Mouse (Mus musculus) MEL (cell line): ENCODE results near the gene Ppfia2. TPM values are rescaled to one million over a fixed set of nuclear protein-coding genes. Genes with fewer than 3 reads are reported as not detected.

Experiments used
- DNase-seq: peaks from one replicate; pipeline ENCODE4 v3.0.0; 2011; ENCODE audit warnings: low read depth, low spot score
- H3K27ac ChIP-seq: 2 replicates; pipeline ENCODE4 v1.5.1; 2012; ENCODE audit warnings: low read depth, mild to moderate bottlenecking, control low read depth, low read length, moderate library complexity; ENCODE audit not compliant: control insufficient read depth
- H3K27me3 ChIP-seq, 2 experiments: fragments of 150-350 bp in 1 of 2; sonication (generic) in 1 of 2; 2 replicates each; pipeline ENCODE4 v1.6.1; 2012; ENCODE audit warnings: low read length in 2 of 2, mild to moderate bottlenecking in 2 of 2, improper control_type of control experiment in 1 of 2, moderate library complexity in 1 of 2; ENCODE audit not compliant: insufficient read depth in 2 of 2, control insufficient read depth in 1 of 2
- H3K36me3 ChIP-seq, 2 experiments: 2 replicates each; pipeline ENCODE4 v1.6.1; 2012 to 2014; ENCODE audit warnings: low read length in 2 of 2, improper control_type of control experiment in 1 of 2, inconsistent platforms in 1 of 2, mild to moderate bottlenecking in 1 of 2; ENCODE audit not compliant: insufficient read depth in 2 of 2, control insufficient read depth in 1 of 2
- H3K4me1 ChIP-seq, 2 experiments: fragments of 150-350 bp in 1 of 2; sonication (generic) in 1 of 2; 2 replicates each; pipeline ENCODE4 v1.6.1; 2012; ENCODE audit warnings: low read length in 2 of 2, improper control_type of control experiment in 1 of 2, mild to moderate bottlenecking in 1 of 2; ENCODE audit not compliant: insufficient read depth in 2 of 2, control insufficient read depth in 1 of 2
- H3K4me3 ChIP-seq, 2 experiments: fragments of 150-350 bp in 1 of 2; sonication (generic) in 1 of 2; 2 replicates each; pipeline ENCODE4 v1.5.1; 2012; ENCODE audit warnings: low read depth in 2 of 2, low read length in 2 of 2, mild to moderate bottlenecking in 2 of 2, moderate library complexity in 2 of 2, control low read depth in 1 of 2, improper control_type of control experiment in 1 of 2; ENCODE audit not compliant: control insufficient read depth in 1 of 2, insufficient read depth in 1 of 2
- H3K79me2 ChIP-seq: 2 replicates; pipeline ENCODE4 v1.6.1; 2012; ENCODE audit warnings: mild to moderate bottlenecking, low read length, moderate library complexity; ENCODE audit not compliant: control insufficient read depth, poor library complexity, insufficient read depth
- H3K9ac ChIP-seq: 2 replicates; pipeline ENCODE4 v1.6.1; 2012; ENCODE audit warnings: low read depth, mild to moderate bottlenecking, control low read depth, low read length, moderate library complexity; ENCODE audit not compliant: control insufficient read depth, poor library complexity, severe bottlenecking
- H3K9me3 ChIP-seq: fragments of 150-350 bp; sonication (generic); replicated peaks from 2 replicates; pipeline ENCODE4 v1.6.1; 2012; ENCODE audit warnings: mild to moderate bottlenecking, low read length, improper control_type of control experiment, moderate library complexity; ENCODE audit not compliant: insufficient read depth
- BHLHE40 ChIP-seq: IDR thresholded peaks from 2 replicates; pipeline ENCODE4 v1.6.1; 2012; ENCODE audit warnings: low read depth, mild to moderate bottlenecking, inconsistent platforms, low read length, improper control_type of control experiment, borderline replicate concordance
- CHD1 ChIP-seq: IDR thresholded peaks from 2 replicates; pipeline ENCODE4 v1.6.1; 2012; ENCODE audit warnings: low read depth, mild to moderate bottlenecking, inconsistent platforms, low read length, improper control_type of control experiment
- CHD2 ChIP-seq: IDR thresholded peaks from 2 replicates; pipeline ENCODE4 v1.6.1; 2011; ENCODE audit warnings: low read length, improper control_type of control experiment
- CTCF ChIP-seq, 3 experiments: IDR thresholded peaks in 2 of 3; conservative IDR thresholded peaks in 1 of 3; 2 replicates each; pipeline ENCODE4 v1.5.1; 2011 to 2012; ENCODE audit warnings: low read length in 3 of 3, low read depth in 2 of 3, mild to moderate bottlenecking in 2 of 3, improper control_type of control experiment in 1 of 3, inconsistent platforms in 1 of 3, mixed read lengths in 1 of 3, moderate library complexity in 1 of 3; ENCODE audit not compliant: control insufficient read depth in 1 of 3, insufficient read depth in 1 of 3, poor library complexity in 1 of 3, severe bottlenecking in 1 of 3
- E2F4 ChIP-seq: IDR thresholded peaks from 2 replicates; pipeline ENCODE4 v1.6.1; 2011; ENCODE audit warnings: low read depth, low read length, improper control_type of control experiment, borderline replicate concordance
- ELF1 ChIP-seq: IDR thresholded peaks from 2 replicates; pipeline ENCODE4 v1.6.1; 2014; ENCODE audit warnings: low read depth, mild to moderate bottlenecking, inconsistent platforms, low read length, improper control_type of control experiment, moderate library complexity
- EP300 ChIP-seq, 2 experiments: IDR thresholded peaks; 2 replicates each; pipeline ENCODE4 v1.6.1; 2011; ENCODE audit warnings: improper control_type of control experiment in 2 of 2, low read length in 2 of 2, low read depth in 1 of 2, mild to moderate bottlenecking in 1 of 2
- GABPA ChIP-seq: IDR thresholded peaks from 2 replicates; pipeline ENCODE4 v1.6.1; 2012; ENCODE audit warnings: low read depth, mild to moderate bottlenecking, inconsistent platforms, low read length, improper control_type of control experiment, moderate library complexity
- GATA1 ChIP-seq: IDR thresholded peaks from 2 replicates; pipeline ENCODE4 v1.6.1; 2011; ENCODE audit warnings: low read depth, low read length, improper control_type of control experiment
- HCFC1 ChIP-seq: IDR thresholded peaks from 2 replicates; pipeline ENCODE4 v1.6.1; 2012; ENCODE audit warnings: low read depth, mild to moderate bottlenecking, inconsistent platforms, low read length, improper control_type of control experiment, moderate library complexity
- MAFK ChIP-seq: IDR thresholded peaks from 2 replicates; pipeline ENCODE4 v1.6.1; 2011; ENCODE audit warnings: low read depth, mild to moderate bottlenecking, low read length, improper control_type of control experiment, borderline replicate concordance
- MEF2A ChIP-seq: IDR thresholded peaks from 2 replicates; pipeline ENCODE4 v1.6.1; 2014; ENCODE audit warnings: low read depth, mild to moderate bottlenecking, inconsistent platforms, low read length, improper control_type of control experiment; ENCODE audit not compliant: poor library complexity, insufficient replicate concordance, severe bottlenecking; ENCODE audit errors: extremely low read depth
- MXI1 ChIP-seq: IDR thresholded peaks from 2 replicates; pipeline ENCODE4 v1.6.1; 2011; ENCODE audit warnings: mild to moderate bottlenecking, low read depth, low read length, improper control_type of control experiment
- MYC ChIP-seq: IDR thresholded peaks from 2 replicates; pipeline ENCODE4 v1.6.1; 2011; ENCODE audit warnings: low read depth, mild to moderate bottlenecking, low read length, improper control_type of control experiment, moderate library complexity
- NELFE ChIP-seq: IDR thresholded peaks from 2 replicates; pipeline ENCODE4 v1.6.1; 2011; ENCODE audit warnings: low read depth, low read length, improper control_type of control experiment
- NRF1 ChIP-seq: IDR thresholded peaks from 2 replicates; pipeline ENCODE4 v1.6.1; 2014; ENCODE audit warnings: low read depth, mild to moderate bottlenecking, inconsistent platforms, low read length, improper control_type of control experiment, moderate library complexity; ENCODE audit not compliant: poor library complexity, insufficient read depth, severe bottlenecking
- POLR2A ChIP-seq, 2 experiments: IDR thresholded peaks; 2 replicates each; pipeline ENCODE4 v1.6.1; 2011 to 2012; ENCODE audit warnings: low read length in 2 of 2, mild to moderate bottlenecking in 2 of 2, control low read depth in 1 of 2, improper control_type of control experiment in 1 of 2, low read depth in 1 of 2, moderate library complexity in 1 of 2; ENCODE audit not compliant: control insufficient read depth in 1 of 2, insufficient read depth in 1 of 2, poor library complexity in 1 of 2
- POLR2AphosphoS2 ChIP-seq: IDR thresholded peaks from 2 replicates; pipeline ENCODE4 v1.6.1; 2011; ENCODE audit warnings: low read length, improper control_type of control experiment
- POLR2AphosphoS5 ChIP-seq: IDR thresholded peaks from 2 replicates; pipeline ENCODE4 v1.6.1; 2012; ENCODE audit warnings: low read depth, borderline replicate concordance, mild to moderate bottlenecking, inconsistent platforms, low read length, moderate library complexity, mixed read lengths
- RAD21 ChIP-seq: IDR thresholded peaks from 2 replicates; pipeline ENCODE4 v1.6.1; 2011; ENCODE audit warnings: mild to moderate bottlenecking, low read depth, low read length, improper control_type of control experiment
- RCOR1 ChIP-seq: IDR thresholded peaks from 2 replicates; pipeline ENCODE4 v1.6.1; 2012; ENCODE audit warnings: low read depth, mild to moderate bottlenecking, inconsistent platforms, low read length, improper control_type of control experiment
- SIN3A ChIP-seq: IDR thresholded peaks from 2 replicates; pipeline ENCODE4 v1.6.1; 2012; ENCODE audit warnings: low read length, improper control_type of control experiment, inconsistent platforms
- SMC3 ChIP-seq: IDR thresholded peaks from 2 replicates; pipeline ENCODE4 v1.6.1; 2011; ENCODE audit warnings: low read depth, low read length, improper control_type of control experiment
- UBTF ChIP-seq: IDR thresholded peaks from 2 replicates; pipeline ENCODE4 v1.6.1; 2012; ENCODE audit warnings: low read depth, mild to moderate bottlenecking, inconsistent platforms, low read length, improper control_type of control experiment, moderate library complexity, borderline replicate concordance; ENCODE audit not compliant: insufficient read depth
- USF1 ChIP-seq: IDR thresholded peaks from 2 replicates; pipeline ENCODE4 v1.6.1; 2014; ENCODE audit warnings: low read depth, mild to moderate bottlenecking, inconsistent platforms, low read length, improper control_type of control experiment, moderate library complexity
- USF2 ChIP-seq, 2 experiments: IDR thresholded peaks; 2 replicates each; pipeline ENCODE4 v1.6.1; 2011 to 2012; ENCODE audit warnings: improper control_type of control experiment in 2 of 2, low read length in 2 of 2, borderline replicate concordance in 1 of 2, inconsistent platforms in 1 of 2, low read depth in 1 of 2, mild to moderate bottlenecking in 1 of 2; ENCODE audit not compliant: insufficient read depth in 1 of 2
- ZC3H11A ChIP-seq: IDR thresholded peaks from 2 replicates; pipeline ENCODE4 v1.6.1; 2012; ENCODE audit warnings: low read depth, mild to moderate bottlenecking, inconsistent platforms, low read length, improper control_type of control experiment
- ZKSCAN1 ChIP-seq: IDR thresholded peaks from 2 replicates; pipeline ENCODE4 v1.6.1; 2012; ENCODE audit warnings: low read depth, mild to moderate bottlenecking, inconsistent platforms, low read length, improper control_type of control experiment, moderate library complexity
- ZMIZ1 ChIP-seq: IDR thresholded peaks from 2 replicates; pipeline ENCODE4 v1.6.1; 2012; ENCODE audit warnings: low read depth, mild to moderate bottlenecking, inconsistent platforms, low read length, improper control_type of control experiment, moderate library complexity
- ZNF384 ChIP-seq: IDR thresholded peaks from 2 replicates; pipeline ENCODE4 v1.6.1; 2012; ENCODE audit warnings: low read depth, mild to moderate bottlenecking, inconsistent platforms, low read length, improper control_type of control experiment
- polyA plus RNA-seq, 2 experiments: library from polyadenylated mRNA; stranded (reverse) in 1 of 2; unstranded in 1 of 2; fragments of >175 nt in 1 of 2; fragments of >200 nt in 1 of 2; gene quantifications; 2 replicates each; pipeline versions ENCODE4 v1.2.1 to v1.2.4; 2012; ENCODE audit warnings: low replicate concordance in 2 of 2, low read depth in 1 of 2; ENCODE audit not compliant: insufficient read length in 2 of 2, insufficient read depth in 1 of 2, missing spikeins in 1 of 2
- total RNA-seq: library from RNA; depleted of rRNA; stranded (reverse); fragments of 300-350 nt; gene quantifications from 2 replicates; pipeline ENCODE4 v1.2.3, GENCODE M21; 2012

Ppfia2 gene
- total and polyA plus RNA-seq, 3 experiments, result not detected

DNA sequence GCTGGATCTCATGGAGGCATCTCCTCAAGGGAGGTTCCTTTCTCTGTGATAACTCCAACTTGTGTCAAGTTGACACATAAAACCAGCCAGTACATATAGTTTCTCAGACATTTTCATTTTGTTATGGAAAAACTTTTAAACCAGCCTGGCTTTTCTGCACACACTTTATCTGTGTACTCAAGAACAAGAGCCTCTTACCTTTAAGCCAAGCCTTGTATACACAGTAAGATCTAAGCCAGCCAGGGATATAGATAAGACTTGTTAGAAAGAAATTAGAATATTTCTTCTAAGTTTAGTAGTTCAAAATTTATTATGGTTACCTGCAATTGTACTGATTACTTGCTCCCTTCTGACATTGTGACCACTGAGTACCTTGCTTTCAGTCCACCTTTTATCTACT lies 444.1 kb downstream of the Ppfia2 start:
- Histone ChIP-seq H3K27me3 (no peaks in the 10 kb centered on the region), H3K9ac (no peak overlapping the region), H3K4me1 (no peaks in the 10 kb centered on the region), H3K79me2 (no peaks in the 10 kb centered on the region), H3K9me3 (no peaks in the 10 kb centered on the region; the same call in 1 of the 2 replicates), H3K4me3 (no peak overlapping the region), H3K27ac (no peak overlapping the region), H3K36me3 (no peaks in the 10 kb centered on the region)
- TF ChIP-seq ELF1 (no peak), ZMIZ1 (no peak), UBTF (no peak), SMC3 (no peak), POLR2AphosphoS5 (no peak), BHLHE40 (no peak), MEF2A (no peak), E2F4 (no peak), CTCF (IDR thresholded peaks at IDR 0.05 in 2 of 3, conservative IDR thresholded peaks at IDR 0.05 in 1 of 3; ENCODE audit: control insufficient read depth in 1 of 3, insufficient read depth in 1 of 3, low read depth in 2 of 3, low read length in 3 of 3, poor library complexity in 1 of 3, severe bottlenecking in 1 of 3) (no peak), GATA1 (no peak), RCOR1 (no peak), GABPA (no peak), ZC3H11A (no peak), CHD1 (no peak), USF2 (IDR thresholded peaks at IDR 0.05; ENCODE audit: borderline replicate concordance in 1 of 2, insufficient read depth in 1 of 2, low read depth in 1 of 2, low read length in 2 of 2) (no peak), CHD2 (no peak), MYC (no peak), ZKSCAN1 (no peak), SIN3A (no peak), POLR2AphosphoS2 (no peak)
- no peak for DNase-seq

- no peak overlapping the region for H3K9ac ChIP-seq
- H3K27me3 ChIP-seq, result no peaks in the 10 kb centered on the region
- H3K4me1 ChIP-seq, result no peaks in the 10 kb centered on the region
- no peaks in the 10 kb centered on the region for H3K36me3 ChIP-seq
- TF ChIP-seq EP300 (IDR thresholded peaks at IDR 0.05; ENCODE audit: low read depth in 1 of 2, low read length in 2 of 2) (no peak), ZNF384 (no peak), USF1 (no peak), NELFE (no peak), CHD1 (no peak), POLR2A (IDR thresholded peaks at IDR 0.05; ENCODE audit: control insufficient read depth in 1 of 2, insufficient read depth in 1 of 2, low read depth in 1 of 2, low read length in 2 of 2, poor library complexity in 1 of 2) (no peak), E2F4 (no peak), ZC3H11A (no peak), RAD21 (no peak), POLR2AphosphoS5 (no peak), NRF1 (no peak), ZMIZ1 (no peak), MXI1 (no peak), GATA1 (no peak), HCFC1 (no peak), ZKSCAN1 (no peak), MAFK (no peak), UBTF (no peak)
- TF ChIP-seq, all 39 proteins: peak for 0
- DNase-seq, result no peak
- no peak overlapping the region for H3K27ac ChIP-seq
- no peak overlapping the region for H3K4me3 ChIP-seq
- no peaks in the 10 kb centered on the region; the same call in 1 of the 2 replicates for H3K9me3 ChIP-seq
- H3K79me2 ChIP-seq, result no peaks in the 10 kb centered on the region
These were observed 444.7 kb downstream of the Ppfia2 start for GRCm38 (mm10) chr10:106914822-106915221.
